Mouse (Mus musculus) embryonic facial prominence, embryonic 13.5 days (tissue): Measurements from ENCODE around the gene Usf3. TPM values are rescaled to one million over a fixed set of nuclear protein-coding genes. Genes with fewer than 3 reads are reported as not detected.

ENCODE experiments used
- ATAC-seq: fragments of 200-750 bp; cut with Nextera tagmentation; 2 replicates; pipeline ENCODE4 v1.8.0; 2017; ENCODE audit warnings: low read depth; ENCODE audit not compliant: insufficient number of reproducible peaks, insufficient read depth, low FRiP score, low TSS enrichment
- H3K27ac ChIP-seq: fragments of 300-500 bp; sonication (generic); 2 replicates; pipeline ENCODE4 v1.5.1; 2015; ENCODE audit warnings: moderate library complexity, mild to moderate bottlenecking, inconsistent platforms
- H3K27me3 ChIP-seq: fragments of 300-500 bp; sonication (generic); 2 replicates; pipeline ENCODE4 v1.6.1; 2015; ENCODE audit warnings: mild to moderate bottlenecking, inconsistent platforms
- H3K36me3 ChIP-seq: fragments of 300-500 bp; sonication (generic); 2 replicates; pipeline ENCODE4 v1.6.1; 2015; ENCODE audit warnings: mild to moderate bottlenecking, inconsistent platforms
- H3K4me1 ChIP-seq: fragments of 300-500 bp; sonication (generic); 2 replicates; pipeline ENCODE4 v1.6.1; 2015; ENCODE audit warnings: inconsistent platforms
- H3K4me2 ChIP-seq: fragments of 300-500 bp; sonication (generic); 2 replicates; pipeline ENCODE4 v1.6.1; 2015; ENCODE audit warnings: moderate library complexity, mild to moderate bottlenecking, inconsistent platforms
- H3K4me3 ChIP-seq: fragments of 300-500 bp; sonication (generic); 2 replicates; pipeline ENCODE4 v1.5.1; 2015; ENCODE audit warnings: mild to moderate bottlenecking, inconsistent platforms
- H3K9ac ChIP-seq: fragments of 300-500 bp; sonication (generic); 2 replicates; pipeline ENCODE4 v1.6.1; 2015; ENCODE audit warnings: mild to moderate bottlenecking, inconsistent platforms
- H3K9me3 ChIP-seq: fragments of 300-500 bp; sonication (generic); 2 replicates; pipeline ENCODE4 v1.6.1; 2016; ENCODE audit warnings: inconsistent platforms
- WGBS: fragments of 180-500 bp; shearing (Covaris S2); methylation state at CpG from one replicate; pipeline ENCODE4 v1.1.7; 2015; ENCODE audit warnings: mixed read lengths; 5-methylcytosine and 5-hydroxymethylcytosine counted together
- polyA plus RNA-seq: library from polyadenylated mRNA; unstranded; fragments of >200 nt; fragmentation: Nextera tagmentation; extraction: Ambion mirVana; gene quantifications from 2 replicates; pipeline ENCODE4 v1.2.1, GENCODE M21; 2015

Gene Usf3
- polyA plus RNA-seq, 1 experiment from 2014 or later = 2.6 TPM

GRCm38 (mm10) chr16:44243323-44243722, 70.3 kb downstream of the Usf3 start:
- no peak overlapping the region for H3K4me2 ChIP-seq
- no peak overlapping the region for H3K9ac ChIP-seq
- 58% methylated on average over 7 of the region's 7 CpGs for WGBS
- H3K27ac ChIP-seq = no peak overlapping the region
- ATAC-seq = no peak
- no peaks in the 10 kb centered on the region for H3K27me3 ChIP-seq
- peaks cover 3% of the 10 kb centered on the region; the same call in 1 of the 2 replicates for H3K4me1 ChIP-seq
- no peak overlapping the region for H3K4me3 ChIP-seq
- no peaks in the 10 kb centered on the region for H3K36me3 ChIP-seq
- H3K9me3 ChIP-seq = no peaks in the 10 kb centered on the region

- no peak overlapping the region for H3K4me3 ChIP-seq
- no peaks in the 10 kb centered on the region for H3K9me3 ChIP-seq
- no peaks in the 10 kb centered on the region; the same call in 1 of the 2 replicates for H3K27me3 ChIP-seq
- H3K4me2 ChIP-seq = no peak overlapping the region
- no peak for ATAC-seq
- H3K27ac ChIP-seq = no peak overlapping the region
- WGBS = 91% methylated on average over 10 of the region's 10 CpGs
- H3K36me3 ChIP-seq = no peaks in the 10 kb centered on the region
- H3K4me1 ChIP-seq = no peaks in the 10 kb centered on the region
- no peak overlapping the region for H3K9ac ChIP-seq
Observed at GRCm38 (mm10) chr16:44249985-44250384, 76.9 kb downstream of the Usf3 start.

- WGBS = 85% methylated on average over 3 of the region's 3 CpGs
- no peak overlapping the region for H3K4me3 ChIP-seq
- no peaks in the 10 kb centered on the region for H3K36me3 ChIP-seq
- no peak overlapping the region for H3K4me2 ChIP-seq
- no peak overlapping the region for H3K27ac ChIP-seq
- H3K4me1 ChIP-seq = no peaks in the 10 kb centered on the region
- no peaks in the 10 kb centered on the region for H3K9me3 ChIP-seq
- no peak overlapping the region for H3K9ac ChIP-seq
- ATAC-seq = no peak
- no peaks in the 10 kb centered on the region; the same call in 1 of the 2 replicates for H3K27me3 ChIP-seq
Observed at GRCm38 (mm10) chr16:44252735-44253134, 79.7 kb downstream of the Usf3 start.

- Histone ChIP-seq H3K36me3 (no peaks in the 10 kb centered on the region), H3K27me3 (no peaks in the 10 kb centered on the region; the same call in 1 of the 2 replicates), H3K4me1 (no peaks in the 10 kb centered on the region), H3K4me3 (no peak overlapping the region), H3K9me3 (no peaks in the 10 kb centered on the region), H3K9ac (no peak overlapping the region), H3K4me2 (no peak overlapping the region), H3K27ac (no peak overlapping the region)
- no peak for ATAC-seq
- WGBS = 80% methylated on average over 7 of the region's 7 CpGs
Observed at GRCm38 (mm10) chr16:44253797-44254634, 81.0 kb downstream of the Usf3 start.

- 86% methylated on average over 7 of the region's 7 CpGs for WGBS
- no peak for ATAC-seq
- no peak overlapping the region for H3K9ac ChIP-seq
Observed at GRCm38 (mm10) chr16:44254698-44255097, 81.7 kb downstream of the Usf3 start.

GRCm38 (mm10) chr16:44257476-44257875, 84.4 kb downstream of the Usf3 start:
- Histone ChIP-seq H3K36me3 (no peaks in the 10 kb centered on the region), H3K27ac (no peak overlapping the region), H3K4me3 (no peak overlapping the region), H3K4me1 (no peaks in the 10 kb centered on the region), H3K27me3 (no peaks in the 10 kb centered on the region), H3K9ac (no peak overlapping the region), H3K4me2 (no peak overlapping the region), H3K9me3 (no peaks in the 10 kb centered on the region)
- no peak for ATAC-seq
- 86% methylated on average over 3 of the region's 3 CpGs for whole genome bisulfite sequencing

More at GRCm38 (mm10) chr16:44254698-44255097, 81.7 kb downstream of the Usf3 start:
- H3K27me3 ChIP-seq = no peaks in the 10 kb centered on the region; the same call in 1 of the 2 replicates
- no peak overlapping the region for H3K27ac ChIP-seq
- H3K9me3 ChIP-seq = no peaks in the 10 kb centered on the region
- no peaks in the 10 kb centered on the region for H3K36me3 ChIP-seq
- no peaks in the 10 kb centered on the region for H3K4me1 ChIP-seq
- H3K4me3 ChIP-seq = no peak overlapping the region
- H3K4me2 ChIP-seq = no peak overlapping the region

GRCm38 (mm10) chr16:44264916-44265315, 91.9 kb downstream of the Usf3 start:
- H3K36me3 ChIP-seq = no peaks in the 10 kb centered on the region
- no peaks in the 10 kb centered on the region for H3K4me1 ChIP-seq
- H3K9me3 ChIP-seq = no peaks in the 10 kb centered on the region
- no peak overlapping the region for H3K4me2 ChIP-seq
- no peak for ATAC-seq
- H3K27me3 ChIP-seq = no peaks in the 10 kb centered on the region
- no peak overlapping the region for H3K27ac ChIP-seq
- 78% methylated on average over 2 of the region's 2 CpGs for WGBS
- H3K9ac ChIP-seq = no peak overlapping the region
- no peak overlapping the region for H3K4me3 ChIP-seq

GRCm38 (mm10) chr16:44265562-44265961, 92.5 kb downstream of the Usf3 start:
- WGBS = 85% methylated on average over 6 of the region's 6 CpGs
- no peaks in the 10 kb centered on the region for H3K27me3 ChIP-seq
- no peak overlapping the region for H3K27ac ChIP-seq
- H3K4me3 ChIP-seq = no peak overlapping the region
- no peak for ATAC-seq
- H3K4me2 ChIP-seq = no peak overlapping the region
- no peaks in the 10 kb centered on the region for H3K36me3 ChIP-seq
- no peak overlapping the region for H3K9ac ChIP-seq
- H3K9me3 ChIP-seq = no peaks in the 10 kb centered on the region
- no peaks in the 10 kb centered on the region for H3K4me1 ChIP-seq

GRCm38 (mm10) chr16:44268541-44269215, 95.6 kb downstream of the Usf3 start:
- Histone ChIP-seq H3K4me2 (no peak overlapping the region), H3K27ac (no peak overlapping the region), H3K4me3 (no peak overlapping the region), H3K36me3 (no peaks in the 10 kb centered on the region), H3K9me3 (no peaks in the 10 kb centered on the region), H3K4me1 (no peaks in the 10 kb centered on the region), H3K9ac (no peak overlapping the region), H3K27me3 (no peaks in the 10 kb centered on the region)
- ATAC-seq = no peak
- WGBS = 86% methylated on average over 7 of the region's 7 CpGs

- no peaks in the 10 kb centered on the region for H3K4me1 ChIP-seq
- no peak overlapping the region for H3K27ac ChIP-seq
- no peaks in the 10 kb centered on the region for H3K36me3 ChIP-seq
- ATAC-seq = no peak
- H3K27me3 ChIP-seq = no peaks in the 10 kb centered on the region
- no peaks in the 10 kb centered on the region for H3K9me3 ChIP-seq
- H3K4me3 ChIP-seq = no peak overlapping the region
- no peak overlapping the region for H3K9ac ChIP-seq
- 55% methylated on average over 6 of the region's 6 CpGs for WGBS
- H3K4me2 ChIP-seq = no peak overlapping the region
Observed at GRCm38 (mm10) chr16:44269578-44269977, 96.5 kb downstream of the Usf3 start.

GRCm38 (mm10) chr16:44270606-44271005, 97.6 kb downstream of the Usf3 start:
- 87% methylated on average over 5 of the region's 5 CpGs for WGBS
- Histone ChIP-seq H3K27ac (no peak overlapping the region), H3K9me3 (no peaks in the 10 kb centered on the region), H3K36me3 (no peaks in the 10 kb centered on the region), H3K9ac (no peak overlapping the region), H3K27me3 (no peaks in the 10 kb centered on the region), H3K4me3 (no peak overlapping the region), H3K4me2 (no peak overlapping the region), H3K4me1 (no peaks in the 10 kb centered on the region)
- no peak for ATAC-seq
